Mouse (Mus musculus) testis, adult 2 months (tissue): ENCODE data around the gene N4bp2l1. TPM values are rescaled to one million over a fixed set of nuclear protein-coding genes. Genes with fewer than 3 reads are reported as not detected.

Experiments
- H3K27ac ChIP-seq: fragments of 200-500 bp; 2 replicates; pipeline ENCODE4 v1.5.1; 2012; ENCODE audit warnings: low read depth, low read length; ENCODE audit not compliant: control insufficient read depth, insufficient read depth
- H3K27me3 ChIP-seq: fragments of 200-500 bp; 2 replicates; pipeline ENCODE4 v1.6.1; 2012; ENCODE audit warnings: mild to moderate bottlenecking, low read length, moderate library complexity; ENCODE audit not compliant: control insufficient read depth, insufficient read depth
- H3K36me3 ChIP-seq: fragments of 200-500 bp; 2 replicates; pipeline ENCODE4 v1.6.1; 2012; ENCODE audit warnings: mild to moderate bottlenecking, low read length; ENCODE audit not compliant: control insufficient read depth, insufficient read depth
- H3K4me1 ChIP-seq: fragments of 200-500 bp; 2 replicates; pipeline ENCODE4 v1.6.1; 2012; ENCODE audit warnings: low read length; ENCODE audit not compliant: control insufficient read depth, insufficient read depth
- H3K4me3 ChIP-seq: fragments of 200-500 bp; 2 replicates; pipeline ENCODE4 v1.5.1; 2012; ENCODE audit warnings: low read depth, mild to moderate bottlenecking, low read length, moderate library complexity, mixed read lengths; ENCODE audit not compliant: control insufficient read depth
- CTCF ChIP-seq: fragments of 200-500 bp; IDR thresholded peaks from 2 replicates; pipeline ENCODE4 v1.5.1; 2012; ENCODE audit warnings: low read depth, mild to moderate bottlenecking, inconsistent platforms, low read length, moderate library complexity; ENCODE audit not compliant: control insufficient read depth, insufficient read depth, insufficient replicate concordance
- POLR2A ChIP-seq: fragments of 200-500 bp; IDR thresholded peaks from 2 replicates; pipeline ENCODE4 v1.6.1; 2012; ENCODE audit warnings: low read depth, mild to moderate bottlenecking, inconsistent platforms, low read length, moderate library complexity; ENCODE audit not compliant: control insufficient read depth
- polyA plus RNA-seq: library from polyadenylated mRNA; depleted of rRNA; stranded (reverse); fragments of >200 nt; gene quantifications from 2 replicates; pipeline ENCODE4 v1.2.3, GENCODE M21; 2012; rRNA removed

The N4bp2l1 gene
- polyA plus RNA-seq, 1 experiment = 12.8 TPM

- TF ChIP-seq CTCF (no peak), POLR2A (no peak)
- H3K36me3 ChIP-seq = peaks cover 3% of the 10 kb centered on the region
Observed at GRCm38 (mm10) chr5:150559519-150560103, 37.4 kb downstream of the N4bp2l1 start.

DNA sequence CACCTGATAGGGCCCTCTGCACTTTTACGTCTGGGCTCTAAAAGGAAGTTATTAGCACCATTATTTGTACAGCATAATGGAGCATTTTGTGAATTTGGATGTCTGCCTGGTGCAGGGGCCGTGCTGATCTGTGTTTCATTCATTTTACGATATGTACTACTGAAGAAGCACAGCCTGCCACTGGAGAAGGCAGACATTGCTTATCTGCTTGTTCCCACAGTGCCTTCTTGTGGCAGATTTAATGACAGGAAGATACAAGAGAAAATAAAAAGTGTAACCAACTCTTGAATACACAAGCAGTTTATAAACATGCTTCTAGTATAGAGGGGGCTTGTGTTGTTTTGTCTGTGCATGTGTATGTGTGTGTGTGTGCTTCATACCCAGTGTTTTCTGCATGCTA lies 45.4 kb downstream of the N4bp2l1 start:
- Histone ChIP-seq H3K36me3 (peaks cover 5% of the 10 kb centered on the region), H3K27ac (no peak overlapping the region)
- TF ChIP-seq POLR2A = no peak
- TF ChIP-seq CTCF = no peak

More at GRCm38 (mm10) chr5:150559519-150560103, 37.4 kb downstream of the N4bp2l1 start:
- Histone ChIP-seq H3K4me3 (no peak overlapping the region), H3K27ac (peak overlapping the region; percentile 32; the same call in 1 of the 2 replicates), H3K27me3 (no peaks in the 10 kb centered on the region), H3K4me1 (no peaks in the 10 kb centered on the region)

GRCm38 (mm10) chr5:150543184-150543583 lies 53.8 kb downstream of the N4bp2l1 start:
- Histone ChIP-seq H3K27ac (no peak overlapping the region), H3K4me1 (no peaks in the 10 kb centered on the region), H3K27me3 (no peaks in the 10 kb centered on the region), H3K4me3 (no peak overlapping the region), H3K36me3 (peaks cover 2% of the 10 kb centered on the region; the same call in 1 of the 2 replicates)
- TF ChIP-seq CTCF (no peak), POLR2A (no peak)

More for the DNA sequence above, 45.4 kb downstream of the N4bp2l1 start:
- Histone ChIP-seq H3K27me3 (no peaks in the 10 kb centered on the region), H3K4me1 (no peaks in the 10 kb centered on the region), H3K4me3 (no peak overlapping the region)

DNA sequence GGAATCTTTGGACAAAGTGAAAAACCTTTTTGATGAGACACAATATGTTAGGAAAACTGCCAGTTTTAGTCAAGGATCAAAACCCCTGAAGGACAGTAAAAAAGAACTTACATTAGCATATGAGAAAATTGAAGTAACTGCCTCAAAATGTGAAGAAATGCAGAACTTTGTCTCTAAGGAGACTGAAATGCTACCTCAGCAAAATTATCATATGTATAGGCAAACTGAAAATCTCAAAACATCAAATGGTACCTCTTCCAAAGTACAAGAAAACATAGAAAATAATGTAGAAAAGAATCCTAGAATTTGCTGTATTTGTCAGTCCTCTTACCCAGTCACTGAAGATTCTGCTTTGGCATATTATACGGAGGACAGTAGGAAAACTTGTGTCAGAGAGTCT lies 55.7 kb downstream of the N4bp2l1 start:
- peaks cover 4% of the 10 kb centered on the region for H3K36me3 ChIP-seq
- H3K27me3 ChIP-seq = no peaks in the 10 kb centered on the region
- H3K4me1 ChIP-seq = no peaks in the 10 kb centered on the region
- TF ChIP-seq CTCF (no peak), POLR2A (no peak)
- H3K4me3 ChIP-seq = no peak overlapping the region
- H3K27ac ChIP-seq = no peak overlapping the region

DNA sequence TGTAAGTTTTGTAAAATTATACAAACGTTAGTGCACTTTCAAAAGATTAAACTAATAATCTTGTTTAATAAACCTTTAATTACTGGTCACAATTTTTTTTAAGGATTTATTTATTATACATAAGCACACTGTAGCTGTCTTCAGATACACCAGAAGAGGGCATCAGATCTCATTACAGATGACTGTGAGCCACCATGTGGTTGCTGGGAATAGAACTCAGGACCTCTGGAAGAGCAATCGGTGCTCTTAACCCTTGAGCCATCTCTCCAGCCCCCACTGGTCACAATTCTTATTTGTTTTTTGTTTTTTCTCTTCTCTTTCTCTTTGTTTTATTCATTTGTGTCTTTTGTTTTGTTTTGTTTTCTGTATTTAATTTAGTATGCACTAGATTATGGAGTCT lies 71.7 kb downstream of the N4bp2l1 start:
- H3K4me3 ChIP-seq = no peak overlapping the region
- no peak overlapping the region for H3K27ac ChIP-seq
- no peaks in the 10 kb centered on the region; the same call in 1 of the 2 replicates for H3K4me1 ChIP-seq
- H3K36me3 ChIP-seq = no peaks in the 10 kb centered on the region; the same call in 1 of the 2 replicates
- no peaks in the 10 kb centered on the region for H3K27me3 ChIP-seq
- no peak for TF ChIP-seq POLR2A
- no peak for TF ChIP-seq CTCF

- Histone ChIP-seq H3K36me3 (no peaks in the 10 kb centered on the region; the same call in 1 of the 2 replicates), H3K4me1 (no peaks in the 10 kb centered on the region; the same call in 1 of the 2 replicates), H3K27me3 (no peaks in the 10 kb centered on the region), H3K27ac (peak overlapping the region; percentile 73), H3K4me3 (peak overlapping the region; percentile 94)
- TF ChIP-seq POLR2A (no peak), CTCF (no peak)
Observed at GRCm38 (mm10) chr5:150522867-150523234, 74.1 kb downstream of the N4bp2l1 start.

GRCm38 (mm10) chr5:150521937-150522866 lies 74.8 kb downstream of the N4bp2l1 start, which contains the start of gene Brca2:
Gene Brca2 (plus strand): TSS chr5:150522630.
- Histone ChIP-seq H3K27ac (peak within 1 kb of the TSS; percentile 73), H3K4me3 (peak within 1 kb of the TSS; percentile 94), H3K4me1 (no peaks in the 10 kb centered on the region; the same call in none of the 2 replicates), H3K27me3 (no peaks in the 10 kb centered on the region), H3K36me3 (no peaks in the 10 kb centered on the region; the same call in 1 of the 2 replicates)
- TF ChIP-seq POLR2A (peak; percentile 88), CTCF (0 out of 2 replicates have a peak, but pooled peaks have one; percentile 3)

Other genes with a start within 250 kb of the N4bp2l1 start
- gene Zar1l, start 79.0 kb downstream of the N4bp2l1 start, polyA plus RNA-seq = 0.12 TPM in 1 of 2 replicates, not detected in the other
- 27.5 and 27.9 TPM in 2 replicates for gene Brca2, start 74.6 kb downstream of the N4bp2l1 start, polyA plus RNA-seq
- gene N4bp2l2, start 69.0 kb upstream of the N4bp2l1 start, polyA plus RNA-seq = 18.9 and 20.0 TPM in 2 replicates
- 4.9 and 5.6 TPM in 2 replicates for gene Pds5b, start 76.6 kb upstream of the N4bp2l1 start, polyA plus RNA-seq